Mouse (Mus musculus) hindbrain, embryonic 11.5 days (tissue): Measurements from ENCODE around the gene Opn1sw. TPM values are rescaled to one million over a fixed set of nuclear protein-coding genes. Genes with fewer than 3 reads are reported as not detected.
"Not testable (repeated sequence)": the region's sequence is repeated elsewhere in the genome, so short reads cannot be mapped to it uniquely, and the experiment has no call there.

Source experiments
- ATAC-seq: fragments of 200-750 bp; cut with Nextera tagmentation; 2 replicates; pipeline ENCODE4 v1.8.0; 2017; ENCODE audit warnings: mild to moderate bottlenecking, moderate TSS enrichment, moderate library complexity; ENCODE audit not compliant: low FRiP score
- DNase-seq: peaks from one replicate; pipeline ENCODE4 v3.0.0-alpha.2; 2015; ENCODE audit warnings: low spot score
- H3K27ac ChIP-seq: fragments of 300-500 bp; sonication (generic); 2 replicates; pipeline ENCODE4 v1.5.1; 2014; ENCODE audit warnings: mild to moderate bottlenecking, low read depth, low read length
- H3K27me3 ChIP-seq: fragments of 300-500 bp; sonication (generic); 2 replicates; pipeline ENCODE4 v1.6.1; 2014; ENCODE audit warnings: mild to moderate bottlenecking, low read length, moderate library complexity, mixed read lengths; ENCODE audit not compliant: control insufficient read depth, insufficient read depth
- H3K36me3 ChIP-seq: fragments of 300-500 bp; sonication (generic); 2 replicates; pipeline ENCODE4 v1.6.1; 2014; ENCODE audit warnings: mild to moderate bottlenecking, low read length, moderate library complexity, mixed read lengths; ENCODE audit not compliant: control insufficient read depth, insufficient read depth
- H3K4me1 ChIP-seq: fragments of 300-500 bp; sonication (generic); replicated peaks from 2 replicates; pipeline ENCODE4 v1.6.1; 2014; ENCODE audit warnings: low read length, mixed read lengths; ENCODE audit not compliant: control insufficient read depth, insufficient read depth
- H3K4me2 ChIP-seq: fragments of 300-500 bp; sonication (generic); replicated peaks from 2 replicates; pipeline ENCODE4 v1.6.1; 2014; ENCODE audit warnings: mild to moderate bottlenecking, low read depth, low read length
- H3K4me3 ChIP-seq: fragments of 300-500 bp; sonication (generic); 2 replicates; pipeline ENCODE4 v1.5.1; 2014; ENCODE audit warnings: low read depth, low read length
- H3K9ac ChIP-seq: fragments of 300-500 bp; sonication (generic); 2 replicates; pipeline ENCODE4 v1.6.1; 2014; ENCODE audit warnings: low read depth, low read length
- H3K9me3 ChIP-seq: fragments of 300-500 bp; sonication (generic); 2 replicates; pipeline ENCODE4 v1.6.1; 2016; ENCODE audit warnings: low read length; ENCODE audit not compliant: control insufficient read depth
- WGBS: fragments of 180-500 bp; shearing (Covaris S2); extraction: QIAGEN DNeasy Blood & Tissue Kit; methylation state at CpG from one replicate; pipeline ENCODE4 v1.1.7; 2014; 5-methylcytosine and 5-hydroxymethylcytosine counted together
- polyA plus RNA-seq: library from polyadenylated mRNA; unstranded; fragments of >200 nt; fragmentation: Nextera tagmentation; extraction: Ambion mirVana; gene quantifications from 2 replicates; pipeline ENCODE4 v1.2.1, GENCODE M21; 2014

Opn1sw gene
- polyA plus RNA-seq, 1 experiment from 2014 or later, result 0.31 TPM

GRCm38 (mm10) chr6:29346512-29346911 is 41.8 kb downstream of the Opn1sw start:
- not testable (repeated sequence) for ATAC-seq, H3K4me1 ChIP-seq, H3K27me3 ChIP-seq, H3K36me3 ChIP-seq, H3K4me3 ChIP-seq, DNase-seq, H3K9ac ChIP-seq, H3K4me2 ChIP-seq, H3K9me3 ChIP-seq, H3K27ac ChIP-seq
- WGBS, result 97% methylated on average over 2 of the region's 2 CpGs

GRCm38 (mm10) chr6:29329514-29329913 is 58.8 kb downstream of the Opn1sw start:
- no peaks in the 10 kb centered on the region for H3K27me3 ChIP-seq
- H3K27ac ChIP-seq, result no peak overlapping the region
- no peak overlapping the region for H3K9ac ChIP-seq
- DNase-seq, result no peak
- no peaks in the 10 kb centered on the region for H3K9me3 ChIP-seq
- no peak overlapping the region for H3K4me3 ChIP-seq
- no peaks in the 10 kb centered on the region for H3K4me1 ChIP-seq
- 75% methylated on average over 4 of the region's 4 CpGs for WGBS
- no peak for ATAC-seq
- no peak overlapping the region for H3K4me2 ChIP-seq
- H3K36me3 ChIP-seq, result no peaks in the 10 kb centered on the region

- Histone ChIP-seq H3K36me3 (no peaks in the 10 kb centered on the region), H3K27me3 (no peaks in the 10 kb centered on the region), H3K9me3 (no peaks in the 10 kb centered on the region), H3K27ac (no peak overlapping the region), H3K4me1 (no peaks in the 10 kb centered on the region), H3K4me3 (no peak overlapping the region), H3K4me2 (no peak overlapping the region), H3K9ac (no peak overlapping the region)
- WGBS, result 90% methylated on average over 9 of the region's 9 CpGs
- DNase-seq (no peak), ATAC-seq (no peak)
These were observed 61.3 kb downstream of the Opn1sw start for GRCm38 (mm10) chr6:29326961-29327360.

Other genes with a start within 250 kb of the Opn1sw start
- gene Rbm28, start 223.5 kb downstream of the Opn1sw start, polyA plus RNA-seq, result 68.1 and 69.0 TPM in 2 replicates
- gene Prrt4, start 208.9 kb downstream of the Opn1sw start, polyA plus RNA-seq, result 0.60 and 1.7 TPM in 2 replicates
- gene Impdh1, start 172.1 kb downstream of the Opn1sw start, polyA plus RNA-seq, result 34.5 and 39.4 TPM in 2 replicates
- 35.9 and 37.8 TPM in 2 replicates for gene Hilpda, start 116.0 kb downstream of the Opn1sw start, polyA plus RNA-seq
- 1.0 TPM in 1 of 2 replicates, not detected in the other for gene Fam71f2, start 108.9 kb downstream of the Opn1sw start, polyA plus RNA-seq
- not detected in 2 replicates for gene Fam71f1, start 69.3 kb downstream of the Opn1sw start, polyA plus RNA-seq
- gene Calu, start 40.4 kb downstream of the Opn1sw start, polyA plus RNA-seq, result 260 and 285 TPM in 2 replicates
- 25.4 and 27.0 TPM in 2 replicates for gene Ccdc136, start 7.8 kb upstream of the Opn1sw start, polyA plus RNA-seq
- 2.5 and 2.9 TPM in 2 replicates for gene Flnc, start 44.8 kb upstream of the Opn1sw start, polyA plus RNA-seq
- gene Atp6v1f, start 79.2 kb upstream of the Opn1sw start, polyA plus RNA-seq, result 209 and 215 TPM in 2 replicates
- gene Atp6v1fnb, start 83.0 kb upstream of the Opn1sw start, polyA plus RNA-seq, result not detected in 2 replicates
- gene Kcp, start 119.5 kb upstream of the Opn1sw start, polyA plus RNA-seq, result 11.3 and 12.9 TPM in 2 replicates
- gene Irf5, start 138.2 kb upstream of the Opn1sw start, polyA plus RNA-seq, result 2.5 and 2.7 TPM in 2 replicates
- gene Tnpo3, start 221.4 kb upstream of the Opn1sw start, polyA plus RNA-seq, result 97.3 and 118 TPM in 2 replicates